Mouse (Mus musculus): ENCODE data around the gene Nolc1.

The Nolc1 gene

GRCm38 (mm10) chr19:46075616-46076607 lies at the start of gene Nolc1:
Gene Nolc1, plus strand, starts transcription at chr19:46075863.
- DNase-seq (ENCODE audit: extremely low spot score, low spot score) = peak; percentile 99

- DNase-seq (ENCODE audit: extremely low spot score, low spot score) = no peak
Measured at GRCm38 (mm10) chr19:46026567-46026966, 49.1 kb upstream of the Nolc1 start.

- no peak for DNase-seq (ENCODE audit: extremely low spot score, low spot score)
Measured at GRCm38 (mm10) chr19:46028747-46029320, 46.8 kb upstream of the Nolc1 start.

- DNase-seq (ENCODE audit: extremely low spot score, low spot score) = no peak
Measured at GRCm38 (mm10) chr19:46029652-46030051, 46.0 kb upstream of the Nolc1 start.

- DNase-seq (ENCODE audit: extremely low spot score, low spot score) = no peak
Measured at GRCm38 (mm10) chr19:46030196-46030983, 45.3 kb upstream of the Nolc1 start.

- DNase-seq (ENCODE audit: extremely low spot score, low spot score) = no peak
Measured at GRCm38 (mm10) chr19:46031689-46032432, 43.8 kb upstream of the Nolc1 start.

GRCm38 (mm10) chr19:46032731-46033510 lies 42.7 kb upstream of the Nolc1 start:
- DNase-seq (ENCODE audit: extremely low spot score, low spot score) = no peak

GRCm38 (mm10) chr19:46033911-46034310 lies 41.8 kb upstream of the Nolc1 start:
- no peak for DNase-seq (ENCODE audit: extremely low spot score, low spot score)

- DNase-seq (ENCODE audit: extremely low spot score, low spot score) = no peak
Measured at GRCm38 (mm10) chr19:46035971-46036370, 39.7 kb upstream of the Nolc1 start.

- DNase-seq (ENCODE audit: extremely low spot score, low spot score) = no peak
Measured at GRCm38 (mm10) chr19:46036477-46037242, 39.0 kb upstream of the Nolc1 start.

GRCm38 (mm10) chr19:46037243-46037924 lies 38.3 kb upstream of the Nolc1 start:
- DNase-seq (ENCODE audit: extremely low spot score, low spot score) = no peak

GRCm38 (mm10) chr19:46037925-46038850 lies 37.5 kb upstream of the Nolc1 start:
- peak; percentile 30 for DNase-seq (ENCODE audit: extremely low spot score, low spot score)

- peak; percentile 68 for DNase-seq (ENCODE audit: extremely low spot score, low spot score)
Measured at GRCm38 (mm10) chr19:46038851-46039260, 36.8 kb upstream of the Nolc1 start.

- peak; percentile 88 for DNase-seq (ENCODE audit: extremely low spot score, low spot score)
Measured at GRCm38 (mm10) chr19:46039478-46039877, 36.2 kb upstream of the Nolc1 start.

- peak; percentile 44 for DNase-seq (ENCODE audit: extremely low spot score, low spot score)
Measured at GRCm38 (mm10) chr19:46040149-46040902, 35.3 kb upstream of the Nolc1 start.

- DNase-seq (ENCODE audit: extremely low spot score, low spot score) = peak; percentile 37
Measured at GRCm38 (mm10) chr19:46041299-46041932, 34.2 kb upstream of the Nolc1 start.
